Mouse (Mus musculus) liver, embryonic 14.5 days (tissue): Measurements from ENCODE around the gene Tns3.

Experiments used
- CTCF ChIP-seq: IDR thresholded peaks from 2 replicates; pipeline ENCODE4 v1.5.1; 2016; ENCODE audit warnings: antibody characterized with exemption, low read depth, control low read depth
- EP300 ChIP-seq: IDR thresholded peaks from 2 replicates; pipeline ENCODE4 v1.6.1; 2016; ENCODE audit warnings: antibody characterized with exemption, low read depth

GRCm38 (mm10) chr11:8425226-8425570, 239.1 kb downstream of the Tns3 start:
- no peak for TF ChIP-seq CTCF
- no peak for TF ChIP-seq EP300
